Mouse (Mus musculus): ENCODE results near the gene Clspn.

Gene Clspn

DNA sequence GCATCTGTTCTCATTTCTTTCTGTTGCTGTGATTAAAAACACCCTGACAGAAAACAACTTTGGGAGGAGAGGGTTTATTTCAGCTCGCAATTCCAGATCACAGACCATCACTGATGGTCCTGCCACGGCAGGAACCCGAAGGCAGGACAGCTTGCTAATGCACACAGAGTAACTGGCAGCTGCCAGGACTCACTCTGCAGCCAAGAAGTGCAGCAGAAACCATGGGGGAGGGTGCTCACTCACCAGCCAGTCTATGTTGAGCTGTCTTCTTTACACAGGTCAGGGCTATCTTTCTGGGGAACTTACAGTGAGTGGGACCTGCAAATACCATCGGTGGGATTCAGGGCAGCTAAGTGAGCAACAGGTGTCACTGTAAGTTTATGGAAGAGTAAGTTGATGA, 80.7 kb downstream of the Clspn start:
- DNase-seq (ENCODE audit: low spot score), result no peak

DNA sequence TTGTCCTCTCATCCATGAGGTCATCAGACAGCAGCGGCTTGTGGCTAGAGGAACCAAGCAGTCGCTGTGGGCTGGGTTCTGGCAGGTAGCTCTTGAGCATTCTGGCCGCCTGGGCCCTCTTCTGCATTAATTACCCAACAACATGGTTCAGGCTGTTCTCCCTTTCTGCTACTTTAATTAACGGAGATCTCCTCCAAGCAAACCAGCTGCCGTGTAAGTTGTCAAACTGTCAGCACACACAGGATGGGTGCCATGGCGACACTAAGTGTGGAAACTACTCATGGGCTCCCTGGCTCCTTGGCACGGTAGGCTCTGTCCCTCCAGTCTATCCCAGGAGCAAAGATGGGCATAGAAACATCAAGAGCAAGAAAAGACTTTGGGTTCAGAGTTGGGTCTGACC, 82.6 kb downstream of the Clspn start:
- DNase-seq (ENCODE audit: low spot score), result no peak

DNA sequence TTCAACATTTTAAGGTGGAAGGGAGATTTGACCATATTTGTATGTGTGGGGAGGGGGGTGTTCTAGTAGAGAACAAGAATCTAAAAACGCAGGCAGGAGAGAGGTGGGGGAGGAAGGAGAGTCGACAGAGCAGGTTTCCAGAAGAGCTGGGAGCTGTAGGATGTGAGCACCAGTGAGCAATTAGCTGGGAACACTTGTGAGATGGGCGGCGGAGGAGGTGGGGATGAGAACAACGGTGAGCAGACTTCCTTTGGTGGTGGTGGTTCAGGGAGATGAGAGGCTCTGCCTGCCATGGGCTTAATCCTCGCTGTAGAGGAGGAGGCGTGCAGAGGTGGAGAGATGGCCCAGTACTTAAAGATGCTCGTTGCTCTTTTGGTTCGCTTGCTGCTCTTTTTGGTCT, 85.2 kb downstream of the Clspn start:
- DNase-seq (ENCODE audit: low spot score), result no peak

Measured in spleen, adult 12 weeks (tissue).